Mouse (Mus musculus): ENCODE measurements around the gene Gm28038. TPM values are rescaled to one million over a fixed set of nuclear protein-coding genes. Genes with fewer than 3 reads are reported as not detected.

Gene Gm28038
- polyA plus RNA-seq, 1 experiment, result not detected

DNA sequence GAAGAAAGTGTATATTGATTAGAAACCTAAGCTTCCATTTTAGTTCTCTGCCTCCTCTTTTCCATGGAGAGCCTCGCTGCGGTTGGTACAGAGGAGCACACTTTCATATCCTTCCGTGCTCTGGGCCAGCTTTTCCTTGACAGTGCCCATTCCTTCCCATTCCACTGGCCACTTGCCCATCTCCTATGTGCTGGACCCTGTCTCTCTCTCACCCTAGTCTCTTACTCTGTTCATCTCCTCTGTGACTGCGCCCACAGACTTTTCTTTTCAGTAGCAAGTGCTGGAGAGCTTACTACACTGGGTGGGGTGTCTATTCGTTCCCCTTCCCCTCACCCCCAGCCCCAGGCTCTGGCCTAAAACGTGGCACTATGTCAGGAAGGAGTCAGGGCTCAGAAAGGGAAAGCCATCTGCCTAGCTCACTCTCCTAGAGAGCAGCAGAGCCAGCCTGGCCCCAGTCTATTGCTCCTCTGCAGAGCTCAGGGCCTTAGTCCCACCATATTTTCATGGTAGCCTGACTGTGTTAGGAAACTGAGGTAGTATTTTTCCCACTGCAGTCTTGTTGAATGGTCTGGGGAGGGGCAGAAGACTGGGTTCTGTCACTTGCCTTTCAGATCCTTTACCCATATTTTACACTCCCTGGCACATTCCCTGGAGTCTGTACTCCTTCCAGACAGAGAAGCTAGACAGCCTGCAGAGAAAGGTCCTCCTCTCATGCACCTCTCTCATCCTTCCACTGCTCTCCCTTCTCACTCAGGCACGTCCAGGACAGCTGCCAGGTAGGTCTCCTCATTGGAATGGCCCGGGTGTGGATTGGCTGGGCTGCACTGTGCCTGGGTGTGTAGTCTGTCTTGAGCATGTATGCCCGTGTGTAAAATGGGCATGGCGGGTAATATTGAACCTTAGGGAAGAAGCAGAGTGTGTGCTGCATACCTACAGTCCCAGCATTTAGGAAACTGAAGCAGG is 30.4 kb upstream of the Gm28038 start:
- Histone ChIP-seq H3K4me1 (ENCODE audit: control insufficient read depth, insufficient read depth, insufficient read length, low read length) (peaks cover 27% of the 10 kb centered on the region), H3K27ac (replicated peaks; ENCODE audit: low read depth, low read length) (peak overlapping the region; percentile 24), H3K4me3 (ENCODE audit: insufficient read depth, low read depth, low read length) (no peak overlapping the region)

DNA sequence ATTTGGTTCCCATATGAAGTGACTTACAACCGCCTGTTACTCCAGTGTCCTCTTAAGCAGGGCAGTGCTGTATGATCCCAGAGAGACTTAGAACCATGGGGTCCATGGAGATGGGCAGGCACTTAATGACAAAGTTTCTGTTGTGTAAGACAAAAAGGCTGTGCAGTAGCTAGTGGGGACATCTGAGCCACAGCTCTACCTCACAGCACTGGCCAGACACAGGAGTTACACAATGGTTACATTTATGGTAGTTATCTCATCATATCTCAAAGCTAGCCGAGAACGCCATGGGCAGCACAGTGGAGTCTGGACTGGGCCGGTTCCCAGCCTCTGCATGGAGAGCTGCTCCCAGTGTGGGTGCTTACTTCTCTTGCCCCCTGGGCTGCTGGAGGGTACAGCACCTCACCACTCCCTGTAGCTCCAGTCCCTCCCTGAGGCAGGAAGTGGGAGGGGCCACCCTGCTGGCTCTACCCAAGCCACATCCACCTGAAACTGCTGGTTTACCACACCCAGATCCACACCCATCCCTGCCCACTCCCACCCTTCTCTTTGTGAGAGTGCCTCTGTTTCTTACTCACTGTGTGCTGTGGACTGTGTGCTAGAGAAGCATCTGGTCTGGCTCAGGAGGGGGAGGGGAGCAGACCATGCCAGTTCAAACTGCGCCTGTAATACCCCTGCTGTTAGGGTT is 29.3 kb upstream of the Gm28038 start:
- Histone ChIP-seq H3K4me3 (ENCODE audit: insufficient read depth, low read depth, low read length) (no peak overlapping the region), H3K4me1 (ENCODE audit: control insufficient read depth, insufficient read depth, insufficient read length, low read length) (peaks cover 24% of the 10 kb centered on the region), H3K27ac (replicated peaks; ENCODE audit: low read depth, low read length) (peak overlapping the region; percentile 67)

DNA sequence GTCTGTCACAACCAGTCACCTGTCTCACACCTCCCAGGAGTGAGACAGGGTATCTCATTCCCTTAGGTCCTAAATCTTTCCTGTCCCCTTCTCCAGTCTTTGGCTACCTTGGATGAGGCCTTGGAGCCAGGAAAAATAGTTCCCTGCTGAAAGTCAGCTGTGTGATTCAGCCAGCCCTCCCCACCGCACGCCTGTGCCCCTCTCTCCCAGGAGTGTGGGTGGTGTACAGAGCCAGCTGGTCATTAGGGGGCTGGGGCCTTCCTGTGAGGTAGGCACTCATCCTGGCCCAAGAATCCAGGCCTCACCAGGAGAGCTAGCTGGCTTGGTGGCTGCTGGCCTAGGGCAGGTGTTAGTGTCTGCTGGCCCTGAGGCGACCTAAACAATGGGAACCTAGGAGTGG is 28.3 kb upstream of the Gm28038 start:
- Histone ChIP-seq H3K4me3 (ENCODE audit: insufficient read depth, low read depth, low read length) (no peak overlapping the region), H3K27ac (replicated peaks; ENCODE audit: low read depth, low read length) (peak overlapping the region; percentile 67), H3K4me1 (ENCODE audit: control insufficient read depth, insufficient read depth, insufficient read length, low read length) (peaks cover 26% of the 10 kb centered on the region)

DNA sequence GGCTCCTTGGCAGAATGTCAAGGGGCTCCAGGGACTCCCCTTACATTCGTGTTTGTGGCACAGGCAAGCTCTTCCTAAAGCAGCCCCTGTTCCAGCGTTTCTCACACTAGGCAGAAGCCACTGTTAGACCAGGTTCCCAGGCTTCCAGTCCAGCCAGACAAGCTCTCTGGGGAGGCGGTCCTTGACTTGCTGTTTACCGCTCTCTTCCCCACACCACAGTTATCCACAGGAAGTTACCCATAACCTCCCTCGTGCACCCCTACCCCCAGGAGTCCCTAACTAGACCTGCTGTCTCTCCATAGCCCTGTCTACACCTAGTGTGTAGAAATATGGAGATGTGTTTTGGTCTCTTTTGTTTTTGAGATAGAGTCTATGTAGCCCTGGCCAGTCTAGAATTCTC is 27.0 kb upstream of the Gm28038 start:
- H3K4me3 ChIP-seq (ENCODE audit: insufficient read depth, low read depth, low read length), result no peak overlapping the region
- peak overlapping the region; percentile 67; the same call in 1 of the 2 replicates for H3K27ac ChIP-seq (replicated peaks; ENCODE audit: low read depth, low read length)
- H3K4me1 ChIP-seq (ENCODE audit: control insufficient read depth, insufficient read depth, insufficient read length, low read length), result peaks cover 33% of the 10 kb centered on the region

DNA sequence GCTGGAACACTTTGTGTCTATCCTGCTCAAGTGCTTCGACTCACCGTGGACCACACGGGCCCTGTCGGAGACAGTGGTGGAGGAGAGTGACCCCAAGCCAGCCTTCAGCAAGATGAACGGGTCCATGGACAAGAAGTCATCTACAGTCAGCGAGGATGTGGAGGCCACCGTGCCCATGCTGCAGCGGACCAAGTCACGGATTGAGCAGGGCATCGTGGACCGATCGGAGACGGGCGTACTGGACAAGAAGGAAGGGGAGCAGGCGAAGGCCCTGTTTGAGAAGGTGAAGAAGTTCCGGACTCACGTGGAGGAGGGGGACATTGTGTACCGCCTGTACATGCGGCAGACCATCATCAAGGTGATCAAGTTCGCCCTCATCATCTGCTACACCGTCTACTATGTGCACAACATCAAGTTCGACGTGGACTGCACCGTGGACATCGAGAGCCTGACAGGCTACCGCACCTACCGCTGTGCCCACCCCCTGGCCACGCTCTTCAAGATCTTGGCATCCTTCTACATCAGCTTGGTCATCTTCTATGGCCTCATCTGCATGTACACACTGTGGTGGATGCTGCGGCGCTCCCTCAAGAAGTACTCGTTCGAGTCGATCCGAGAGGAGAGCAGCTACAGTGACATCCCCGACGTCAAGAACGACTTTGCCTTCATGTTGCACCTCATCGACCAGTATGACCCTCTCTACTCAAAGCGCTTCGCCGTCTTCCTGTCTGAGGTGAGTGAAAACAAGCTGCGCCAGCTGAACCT is 25.0 kb upstream of the Gm28038 start:
- Histone ChIP-seq H3K27ac (replicated peaks; ENCODE audit: low read depth, low read length) (no peak overlapping the region), H3K4me3 (ENCODE audit: insufficient read depth, low read depth, low read length) (no peak overlapping the region), H3K4me1 (ENCODE audit: control insufficient read depth, insufficient read depth, insufficient read length, low read length) (peaks cover 43% of the 10 kb centered on the region)

DNA sequence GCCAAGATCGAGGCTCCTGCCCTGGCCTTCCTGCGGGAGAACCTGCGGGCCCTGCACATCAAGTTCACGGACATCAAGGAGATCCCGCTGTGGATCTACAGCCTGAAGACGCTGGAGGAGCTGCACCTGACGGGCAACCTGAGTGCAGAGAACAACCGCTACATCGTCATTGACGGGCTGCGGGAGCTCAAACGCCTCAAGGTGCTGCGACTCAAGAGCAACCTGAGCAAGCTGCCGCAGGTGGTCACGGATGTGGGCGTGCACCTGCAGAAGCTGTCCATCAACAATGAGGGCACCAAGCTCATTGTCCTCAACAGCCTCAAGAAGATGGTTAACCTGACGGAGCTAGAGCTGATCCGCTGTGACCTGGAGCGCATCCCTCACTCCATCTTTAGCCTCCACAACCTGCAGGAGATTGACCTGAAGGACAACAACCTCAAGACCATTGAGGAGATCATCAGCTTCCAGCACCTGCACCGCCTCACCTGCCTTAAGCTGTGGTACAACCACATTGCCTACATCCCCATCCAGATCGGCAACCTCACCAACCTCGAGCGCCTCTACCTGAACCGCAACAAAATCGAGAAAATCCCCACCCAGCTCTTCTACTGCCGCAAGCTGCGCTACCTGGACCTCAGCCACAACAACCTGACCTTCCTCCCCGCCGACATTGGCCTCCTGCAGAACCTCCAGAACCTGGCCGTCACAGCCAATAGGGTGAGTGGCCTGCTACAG is 24.1 kb upstream of the Gm28038 start:
- peak overlapping the region; percentile 100 for H3K27ac ChIP-seq (replicated peaks; ENCODE audit: low read depth, low read length)
- peaks cover 37% of the 10 kb centered on the region for H3K4me1 ChIP-seq (ENCODE audit: control insufficient read depth, insufficient read depth, insufficient read length, low read length)
- H3K4me3 ChIP-seq (ENCODE audit: insufficient read depth, low read depth, low read length), result no peak overlapping the region

DNA sequence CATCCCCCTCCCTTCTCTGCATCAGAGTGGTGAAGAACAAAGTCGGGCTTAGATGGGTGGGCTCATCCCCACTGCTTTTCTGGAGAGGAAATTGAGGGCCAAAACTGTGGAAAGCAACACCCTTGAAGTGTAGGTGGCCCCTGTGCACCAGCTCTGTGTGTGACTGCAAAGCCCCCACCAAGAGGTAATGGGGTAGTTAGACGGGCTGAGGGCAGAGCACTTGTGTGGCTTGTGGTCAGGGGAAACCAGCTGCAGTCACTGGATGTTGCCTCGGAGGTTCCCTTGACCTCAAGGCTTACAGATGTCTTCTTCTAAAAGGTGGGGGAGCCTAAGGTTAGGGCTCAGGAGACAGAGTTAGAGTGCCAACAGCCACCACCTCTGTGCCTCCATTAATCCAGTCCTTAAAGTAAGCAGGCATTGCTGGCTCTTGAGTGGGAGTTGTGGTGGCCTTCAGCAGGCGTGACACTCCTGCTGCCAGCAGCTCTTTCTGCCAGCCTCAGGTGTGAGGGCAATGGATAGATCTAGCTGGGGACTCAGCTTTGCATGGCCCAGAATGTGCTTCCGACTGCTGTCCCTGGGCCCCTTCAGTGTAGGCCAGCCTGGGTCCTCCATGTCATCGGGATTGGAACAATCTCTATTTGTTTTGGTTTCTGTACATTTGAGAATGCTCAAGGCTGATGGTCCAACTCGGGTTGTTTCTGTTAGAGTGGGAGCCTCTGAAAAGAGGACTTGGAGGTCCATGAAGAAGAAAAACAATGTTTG is 23.0 kb upstream of the Gm28038 start:
- Histone ChIP-seq H3K4me3 (ENCODE audit: insufficient read depth, low read depth, low read length) (no peak overlapping the region), H3K27ac (replicated peaks; ENCODE audit: low read depth, low read length) (peak overlapping the region; percentile 100), H3K4me1 (ENCODE audit: control insufficient read depth, insufficient read depth, insufficient read length, low read length) (peaks cover 33% of the 10 kb centered on the region)

DNA sequence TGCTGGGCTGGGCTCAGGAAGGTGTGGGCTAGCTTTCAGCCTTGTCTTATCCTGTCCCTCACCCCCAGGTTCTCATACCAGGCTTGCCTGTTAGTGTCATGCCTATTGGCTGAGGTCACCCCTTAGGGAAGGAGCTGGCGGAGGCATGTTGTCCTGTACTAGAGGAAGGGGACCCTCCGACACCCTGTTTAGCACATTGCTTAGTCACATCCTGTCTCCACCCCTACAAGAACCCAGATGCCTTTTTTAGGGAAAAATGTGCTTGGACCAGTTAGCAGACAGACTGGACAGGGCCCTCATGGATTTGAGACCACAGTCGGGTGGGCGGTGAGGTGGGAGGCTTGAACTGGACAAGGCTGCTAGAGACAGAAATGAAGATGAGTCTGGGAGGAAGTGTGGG is 22.2 kb upstream of the Gm28038 start:
- Histone ChIP-seq H3K4me1 (ENCODE audit: control insufficient read depth, insufficient read depth, insufficient read length, low read length) (peaks cover 39% of the 10 kb centered on the region), H3K4me3 (ENCODE audit: insufficient read depth, low read depth, low read length) (peak overlapping the region; percentile 25), H3K27ac (replicated peaks; ENCODE audit: low read depth, low read length) (peak overlapping the region; percentile 100)

DNA sequence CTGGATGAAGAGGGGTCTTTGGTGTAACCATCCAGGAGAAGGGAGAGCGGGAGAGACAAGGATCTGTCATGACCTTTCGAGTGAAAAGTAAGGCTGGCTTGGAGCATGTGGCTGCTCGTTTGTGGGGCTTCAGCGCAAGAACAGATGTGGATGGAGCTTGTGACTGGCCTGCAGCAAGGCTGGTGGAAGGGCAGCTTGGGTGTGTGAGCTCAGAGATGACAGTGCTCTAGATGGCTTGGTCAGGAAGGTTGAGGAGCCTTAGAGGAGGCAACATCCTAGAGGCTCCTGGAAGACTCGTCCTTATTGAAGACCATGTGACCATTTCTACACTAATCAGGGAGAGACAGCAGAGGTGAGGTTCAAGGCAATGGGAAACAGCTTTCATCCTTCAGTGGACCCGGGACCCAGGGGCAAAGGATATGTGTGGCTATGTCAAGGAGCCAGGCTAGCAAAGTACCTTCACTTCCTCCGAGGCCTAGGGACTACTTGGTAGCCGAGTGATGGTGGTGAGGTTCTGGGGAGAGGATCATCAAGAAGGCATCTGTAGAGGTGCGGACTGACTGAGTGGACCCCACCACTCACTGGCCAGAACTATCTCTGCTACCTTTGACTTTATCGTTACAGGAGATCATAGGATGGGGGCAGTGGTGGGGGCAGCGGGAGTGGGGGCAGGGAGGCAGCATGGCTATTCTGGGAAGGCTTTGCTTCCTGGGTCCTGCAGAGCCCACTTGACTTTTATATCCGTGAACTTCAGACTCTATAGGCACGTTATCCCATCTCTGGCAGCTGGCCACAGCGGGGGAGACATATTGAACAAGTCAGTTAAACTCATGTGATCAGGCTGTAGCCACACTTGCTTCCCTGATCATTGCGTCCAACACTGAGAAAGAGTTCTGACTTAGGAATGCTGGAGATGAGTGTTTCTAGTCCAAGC is 21.4 kb upstream of the Gm28038 start:
- Histone ChIP-seq H3K4me1 (ENCODE audit: control insufficient read depth, insufficient read depth, insufficient read length, low read length) (peaks cover 47% of the 10 kb centered on the region), H3K27ac (replicated peaks; ENCODE audit: low read depth, low read length) (peak overlapping the region; percentile 100), H3K4me3 (ENCODE audit: insufficient read depth, low read depth, low read length) (peak overlapping the region; percentile 25)

DNA sequence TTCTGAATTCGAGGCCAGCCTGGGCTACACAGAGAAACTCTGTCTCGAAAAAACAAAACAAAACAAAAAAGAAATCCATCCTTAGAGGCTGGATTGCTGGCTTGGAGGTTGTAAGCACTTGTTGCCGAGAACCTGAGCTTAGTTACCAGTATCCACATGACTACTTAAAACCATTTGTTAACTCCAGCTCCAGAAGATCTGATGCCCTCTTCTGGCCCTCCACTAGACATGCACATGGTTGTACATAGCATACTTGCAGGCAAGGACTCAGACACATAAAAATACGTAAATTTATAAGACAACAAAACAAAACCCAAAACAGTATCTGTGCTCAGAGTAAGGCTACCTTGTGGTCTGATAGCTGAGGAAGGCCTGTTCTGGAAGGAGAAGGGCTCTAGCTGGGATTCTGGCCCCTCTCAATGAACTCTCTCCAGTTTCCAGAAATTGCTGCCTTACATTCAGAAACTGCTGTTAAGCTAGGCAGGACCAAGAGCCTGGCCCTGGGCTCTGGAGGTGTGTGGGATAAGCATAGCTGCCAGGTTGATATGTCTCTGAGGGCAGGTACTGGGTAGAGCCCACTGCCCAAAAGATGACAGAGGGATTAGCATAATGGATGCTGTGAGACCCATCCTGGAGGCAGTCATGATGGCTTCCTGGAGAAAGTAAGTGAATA is 19.6 kb upstream of the Gm28038 start:
- Histone ChIP-seq H3K4me1 (ENCODE audit: control insufficient read depth, insufficient read depth, insufficient read length, low read length) (peaks cover 64% of the 10 kb centered on the region), H3K4me3 (ENCODE audit: insufficient read depth, low read depth, low read length) (no peak overlapping the region), H3K27ac (replicated peaks; ENCODE audit: low read depth, low read length) (peak overlapping the region; percentile 94)

DNA sequence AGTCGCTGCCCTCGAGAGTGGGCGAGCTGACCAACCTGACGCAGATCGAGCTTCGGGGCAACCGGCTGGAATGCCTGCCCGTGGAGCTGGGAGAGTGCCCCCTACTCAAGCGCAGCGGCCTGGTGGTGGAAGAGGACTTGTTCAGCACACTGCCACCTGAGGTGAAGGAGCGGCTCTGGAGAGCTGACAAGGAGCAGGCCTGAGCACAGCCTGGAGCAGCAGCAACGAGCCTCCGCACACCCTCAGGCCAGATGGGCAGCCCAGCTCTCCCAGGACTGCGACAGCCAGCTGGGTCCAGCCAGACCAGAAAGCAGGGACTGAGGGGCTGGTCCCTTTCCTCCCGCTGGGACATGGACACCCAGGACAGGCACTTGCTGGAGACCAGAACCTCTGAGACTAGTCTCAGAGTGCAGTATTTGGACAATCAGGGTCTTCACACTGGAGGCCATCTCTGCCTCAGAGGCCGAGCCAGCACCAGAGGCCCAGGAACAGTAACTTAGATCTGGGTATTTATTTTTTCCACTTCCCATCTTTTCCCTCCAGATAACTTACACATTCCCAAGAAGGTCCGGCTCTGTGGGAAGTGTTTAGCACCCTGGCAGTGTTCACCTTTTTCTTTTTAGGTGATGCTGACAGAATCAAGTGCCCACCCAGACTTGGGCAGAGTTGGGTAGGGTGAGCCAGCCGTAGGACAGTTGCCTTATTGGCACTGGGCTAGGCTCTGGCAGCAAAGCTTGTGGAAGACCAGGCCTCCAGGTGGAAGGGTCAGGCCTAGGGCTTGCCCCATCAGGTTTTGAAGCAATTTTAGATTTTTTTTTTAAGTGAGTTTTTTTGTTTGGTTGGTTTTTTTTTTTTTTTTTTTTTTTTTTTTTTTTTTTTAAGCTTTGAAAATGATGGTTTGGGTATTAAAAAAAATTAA is 18.7 kb upstream of the Gm28038 start:
- no peak overlapping the region for H3K4me3 ChIP-seq (ENCODE audit: insufficient read depth, low read depth, low read length)
- peaks cover 73% of the 10 kb centered on the region for H3K4me1 ChIP-seq (ENCODE audit: control insufficient read depth, insufficient read depth, insufficient read length, low read length)
- peak overlapping the region; percentile 94 for H3K27ac ChIP-seq (replicated peaks; ENCODE audit: low read depth, low read length)

DNA sequence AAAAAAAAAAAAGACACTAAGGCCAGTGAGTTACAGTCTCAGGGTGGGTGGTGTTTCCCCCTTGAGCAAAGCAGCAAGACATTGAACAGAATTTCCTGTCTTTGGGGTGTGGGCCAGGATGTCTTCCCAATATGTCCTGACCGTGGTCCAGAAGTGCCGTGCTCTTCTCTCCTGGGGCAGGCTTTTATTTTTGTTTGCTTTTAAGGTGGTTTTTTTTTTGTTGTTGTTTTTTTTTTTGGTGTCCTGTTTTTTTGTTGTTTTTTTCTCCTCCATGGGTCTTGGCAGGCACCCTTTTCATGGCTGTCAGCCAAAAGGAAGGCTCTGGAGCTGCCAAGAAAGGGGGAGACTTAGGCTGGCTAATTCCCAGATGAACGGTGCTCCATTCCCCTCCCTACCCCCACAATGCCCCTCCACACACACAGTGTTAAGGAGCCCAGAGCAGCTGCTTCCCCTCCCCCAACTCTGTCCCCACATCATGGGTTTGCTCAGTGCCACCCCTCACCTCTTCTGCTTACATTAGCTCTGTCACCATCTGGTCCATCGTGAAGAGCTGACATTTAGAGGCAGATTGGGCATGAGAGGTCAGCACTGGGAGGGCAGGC is 17.9 kb upstream of the Gm28038 start:
- Histone ChIP-seq H3K4me3 (ENCODE audit: insufficient read depth, low read depth, low read length) (no peak overlapping the region), H3K27ac (replicated peaks; ENCODE audit: low read depth, low read length) (peak overlapping the region; percentile 89), H3K4me1 (ENCODE audit: control insufficient read depth, insufficient read depth, insufficient read length, low read length) (peaks cover 67% of the 10 kb centered on the region)

Data from brown adipose tissue, adult 24 weeks (tissue).